Mouse (Mus musculus) heart, embryonic 13.5 days (tissue): ENCODE measurements around the gene Glmn. TPM values are rescaled to one million over a fixed set of nuclear protein-coding genes. Genes with fewer than 3 reads are reported as not detected.

Source experiments
- ATAC-seq: fragments of 200-750 bp; cut with Nextera tagmentation; 2 replicates; pipeline ENCODE4 v1.8.0; 2017; ENCODE audit warnings: moderate TSS enrichment; ENCODE audit not compliant: insufficient number of reproducible peaks, low FRiP score, low TSS enrichment; ENCODE audit errors: extremely low read depth
- H3K27ac ChIP-seq: fragments of 300-500 bp; sonication (generic); replicated peaks from 2 replicates; pipeline ENCODE4 v1.5.1; 2015; ENCODE audit warnings: moderate library complexity, mild to moderate bottlenecking, inconsistent platforms
- H3K27me3 ChIP-seq: fragments of 300-500 bp; sonication (generic); replicated peaks from 2 replicates; pipeline ENCODE4 v1.6.1; 2015; ENCODE audit warnings: mild to moderate bottlenecking, inconsistent platforms
- H3K36me3 ChIP-seq: fragments of 300-500 bp; sonication (generic); 2 replicates; pipeline ENCODE4 v1.6.1; 2015; ENCODE audit warnings: mild to moderate bottlenecking, inconsistent platforms
- H3K4me1 ChIP-seq: fragments of 300-500 bp; sonication (generic); 2 replicates; pipeline ENCODE4 v1.6.1; 2015; ENCODE audit warnings: inconsistent platforms
- H3K4me2 ChIP-seq: fragments of 300-500 bp; sonication (generic); 2 replicates; pipeline ENCODE4 v1.6.1; 2015; ENCODE audit warnings: inconsistent platforms, mild to moderate bottlenecking, moderate library complexity
- H3K4me3 ChIP-seq: fragments of 300-500 bp; sonication (generic); 2 replicates; pipeline ENCODE4 v1.5.1; 2015; ENCODE audit warnings: moderate library complexity, mild to moderate bottlenecking, inconsistent platforms
- H3K9ac ChIP-seq: fragments of 300-500 bp; sonication (generic); 2 replicates; pipeline ENCODE4 v1.6.1; 2015; ENCODE audit warnings: inconsistent platforms, mild to moderate bottlenecking, moderate library complexity
- H3K9me3 ChIP-seq: fragments of 300-500 bp; sonication (generic); 2 replicates; pipeline ENCODE4 v1.6.1; 2016; ENCODE audit warnings: inconsistent platforms
- WGBS: fragments of 180-500 bp; shearing (Covaris S2); methylation state at CpG from one replicate; pipeline ENCODE4 v1.1.7; 2015; ENCODE audit warnings: mixed read lengths; 5-methylcytosine and 5-hydroxymethylcytosine counted together
- polyA plus RNA-seq: library from polyadenylated mRNA; unstranded; fragments of >200 nt; fragmentation: Nextera tagmentation; extraction: Ambion mirVana; gene quantifications from 2 replicates; pipeline ENCODE4 v1.2.1, GENCODE M21; 2015

Gene Glmn
- polyA plus RNA-seq, 1 experiment from 2014 or later: 22.9 TPM

GRCm38 (mm10) chr5:107516087-107516486 is 81.6 kb downstream of the Glmn start:
- Histone ChIP-seq H3K27ac (no peak overlapping the region), H3K4me1 (no peaks in the 10 kb centered on the region), H3K4me3 (no peak overlapping the region), H3K27me3 (no peaks in the 10 kb centered on the region), H3K36me3 (no peaks in the 10 kb centered on the region), H3K9me3 (no peaks in the 10 kb centered on the region), H3K4me2 (no peak overlapping the region), H3K9ac (no peak overlapping the region)
- no peak for ATAC-seq
- WGBS: 78% methylated on average over 1 of the region's 1 CpGs

GRCm38 (mm10) chr5:107515453-107515852 is 82.2 kb downstream of the Glmn start:
- no peak for ATAC-seq
- WGBS: 83% methylated on average over 3 of the region's 3 CpGs
- Histone ChIP-seq H3K4me1 (no peaks in the 10 kb centered on the region), H3K27ac (no peak overlapping the region), H3K27me3 (no peaks in the 10 kb centered on the region), H3K9ac (no peak overlapping the region), H3K36me3 (no peaks in the 10 kb centered on the region), H3K9me3 (no peaks in the 10 kb centered on the region), H3K4me3 (no peak overlapping the region), H3K4me2 (no peak overlapping the region)

GRCm38 (mm10) chr5:107513583-107513982 is 84.1 kb downstream of the Glmn start:
- H3K27ac ChIP-seq: no peak overlapping the region
- no peaks in the 10 kb centered on the region for H3K4me1 ChIP-seq
- H3K9ac ChIP-seq: no peak overlapping the region
- H3K9me3 ChIP-seq: no peaks in the 10 kb centered on the region
- H3K27me3 ChIP-seq: no peaks in the 10 kb centered on the region
- no peak overlapping the region for H3K4me3 ChIP-seq
- no peaks in the 10 kb centered on the region for H3K36me3 ChIP-seq
- H3K4me2 ChIP-seq: no peak overlapping the region
- 48% methylated on average over 7 of the region's 7 CpGs for WGBS
- ATAC-seq: no peak

- Histone ChIP-seq H3K9ac (no peak overlapping the region), H3K4me3 (no peak overlapping the region), H3K4me2 (no peak overlapping the region), H3K4me1 (no peaks in the 10 kb centered on the region), H3K36me3 (peaks cover 12% of the 10 kb centered on the region; the same call in 1 of the 2 replicates), H3K9me3 (no peaks in the 10 kb centered on the region), H3K27ac (no peak overlapping the region), H3K27me3 (no peaks in the 10 kb centered on the region)
- 59% methylated on average over 2 of the region's 2 CpGs for WGBS
- no peak for ATAC-seq
These were observed 86.4 kb downstream of the Glmn start for GRCm38 (mm10) chr5:107511326-107511725.

- Histone ChIP-seq H3K36me3 (peaks cover 14% of the 10 kb centered on the region; the same call in 1 of the 2 replicates), H3K27me3 (no peaks in the 10 kb centered on the region), H3K4me2 (no peak overlapping the region), H3K9me3 (no peaks in the 10 kb centered on the region), H3K9ac (no peak overlapping the region), H3K27ac (no peak overlapping the region), H3K4me1 (no peaks in the 10 kb centered on the region), H3K4me3 (no peak overlapping the region)
- no peak for ATAC-seq
- WGBS: 73% methylated on average over 10 of the region's 10 CpGs
These were observed 87.2 kb downstream of the Glmn start for GRCm38 (mm10) chr5:107510503-107510902.

- Histone ChIP-seq H3K9ac (no peak within 1 kb of the TSS), H3K4me1 (no peaks in the 10 kb centered on the region), H3K27ac (no peak within 1 kb of the TSS), H3K4me3 (no peak within 1 kb of the TSS), H3K36me3 (peaks cover 29% of the 10 kb centered on the region), H3K27me3 (no peaks in the 10 kb centered on the region), H3K4me2 (no peak within 1 kb of the TSS), H3K9me3 (no peaks in the 10 kb centered on the region)
- 68% methylated on average over 4 of the region's 4 CpGs for WGBS
- no peak for ATAC-seq
These were observed 90.4 kb downstream of the Glmn start, which contains the start of gene Gm42669 for GRCm38 (mm10) chr5:107507321-107507720. Gene Gm42669, plus strand, starts transcription at chr5:107507621.

- no peak overlapping the region for H3K27ac ChIP-seq
- H3K9ac ChIP-seq: no peak overlapping the region
- WGBS: 80% methylated on average over 1 of the region's 1 CpGs
- no peak for ATAC-seq
- H3K36me3 ChIP-seq: peaks cover 23% of the 10 kb centered on the region; the same call in 1 of the 2 replicates
- H3K4me2 ChIP-seq: no peak overlapping the region
- H3K4me3 ChIP-seq: no peak overlapping the region
- H3K9me3 ChIP-seq: no peaks in the 10 kb centered on the region
- H3K4me1 ChIP-seq: no peaks in the 10 kb centered on the region
- no peaks in the 10 kb centered on the region for H3K27me3 ChIP-seq
These were observed 96.9 kb downstream of the Glmn start for GRCm38 (mm10) chr5:107500741-107501140.

- H3K4me1 ChIP-seq: no peaks in the 10 kb centered on the region
- ATAC-seq: no peak
- H3K4me2 ChIP-seq: no peak overlapping the region
- no peaks in the 10 kb centered on the region for H3K9me3 ChIP-seq
- H3K36me3 ChIP-seq: peaks cover 16% of the 10 kb centered on the region; the same call in 1 of the 2 replicates
- no peak overlapping the region for H3K9ac ChIP-seq
- WGBS: 86% methylated on average over 5 of the region's 5 CpGs
- H3K27ac ChIP-seq: no peak overlapping the region
- H3K4me3 ChIP-seq: no peak overlapping the region
- no peaks in the 10 kb centered on the region for H3K27me3 ChIP-seq
These were observed 97.7 kb downstream of the Glmn start for GRCm38 (mm10) chr5:107499891-107500535.

Other genes starting within 250 kb of the Glmn start
- gene Ephx4, start 195.2 kb downstream of the Glmn start, polyA plus RNA-seq: 0.41 and 0.68 TPM in 2 replicates
- not detected in 2 replicates for gene Lpcat2b, start 166.3 kb downstream of the Glmn start, polyA plus RNA-seq
- gene Btbd8, start 159.9 kb downstream of the Glmn start, polyA plus RNA-seq: 2.8 and 3.7 TPM in 2 replicates
- gene Gm42669, start 90.3 kb downstream of the Glmn start, polyA plus RNA-seq: 0.08 and 0.29 TPM in 2 replicates
- 0.08 and 0.20 TPM in 2 replicates for gene 1700028K03Rik, start 63.2 kb downstream of the Glmn start, polyA plus RNA-seq
- gene Rpap2, start 515 bp downstream of the Glmn start, polyA plus RNA-seq: 10.2 and 11.7 TPM in 2 replicates
- not detected in 2 replicates for gene Gfi1, start 128.1 kb upstream of the Glmn start, polyA plus RNA-seq
- 0.13 and 0.20 TPM in 2 replicates for gene Ube2d2b, start 232.2 kb upstream of the Glmn start, polyA plus RNA-seq